Mouse (Mus musculus): ENCODE results near the gene 2210017I01Rik. TPM values are rescaled to one million over a fixed set of nuclear protein-coding genes. Genes with fewer than 3 reads are reported as not detected.

Gene 2210017I01Rik
- not detected for polyA plus RNA-seq (2017; shearing (Covaris generic))

DNA sequence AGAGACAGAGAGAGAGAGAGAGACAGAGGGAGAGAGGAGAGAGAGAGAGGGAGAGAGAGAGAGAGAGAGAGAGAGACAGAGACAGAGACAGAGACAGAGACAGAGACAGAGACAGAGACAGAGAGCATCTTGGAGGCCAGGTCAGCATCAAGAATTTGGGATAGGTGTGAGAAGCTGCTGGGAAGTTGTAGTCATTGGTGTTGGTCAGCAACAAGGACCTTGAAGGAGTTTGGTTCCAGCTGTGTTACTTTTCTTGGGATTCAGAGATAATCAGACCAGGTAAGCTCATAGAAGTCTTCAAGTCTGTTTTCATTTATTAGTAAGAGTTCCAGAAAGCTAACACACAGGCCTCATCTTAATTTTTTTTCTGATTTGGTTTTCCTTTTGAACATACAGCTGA, at the start of gene 2210017I01Rik:
Gene 2210017I01Rik (minus strand): TSS at position 101 of the 400 bp plus-strand sequence.

GRCm38 (mm10) chr3:92656826-92657225, 49.5 kb upstream of the 2210017I01Rik start, which contains the start of gene Lce1b:
TSS of gene Lce1b (minus strand) at chr3:92656926.

GRCm38 (mm10) chr3:92648207-92648606, 40.9 kb upstream of the 2210017I01Rik start, which contains the start of gene Lce1a1:
TSS of gene Lce1a1 (minus strand) at chr3:92648307.

DNA sequence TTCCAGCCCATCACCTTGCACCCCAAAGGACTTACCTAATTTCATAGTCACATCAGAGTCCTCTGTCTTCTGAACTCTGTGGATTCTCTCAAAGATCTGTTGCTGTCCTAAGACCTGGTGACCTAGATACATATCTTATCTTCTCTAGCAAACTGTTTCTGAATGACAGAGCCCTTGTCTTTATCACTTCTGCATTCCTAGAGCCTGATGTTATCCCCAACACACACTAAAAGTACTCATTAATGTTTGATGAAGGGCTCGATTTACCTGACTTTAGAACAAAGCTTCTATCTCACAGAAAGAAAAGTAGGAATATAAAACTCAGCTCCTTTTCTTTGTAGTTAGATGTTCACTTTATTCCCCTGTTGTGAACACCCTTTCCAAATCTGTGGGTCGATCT, 14.3 kb upstream of the 2210017I01Rik start, which contains the start of gene Lce6a:
Gene Lce6a (minus strand): TSS at position 101 of the 400 bp plus-strand sequence.

DNA sequence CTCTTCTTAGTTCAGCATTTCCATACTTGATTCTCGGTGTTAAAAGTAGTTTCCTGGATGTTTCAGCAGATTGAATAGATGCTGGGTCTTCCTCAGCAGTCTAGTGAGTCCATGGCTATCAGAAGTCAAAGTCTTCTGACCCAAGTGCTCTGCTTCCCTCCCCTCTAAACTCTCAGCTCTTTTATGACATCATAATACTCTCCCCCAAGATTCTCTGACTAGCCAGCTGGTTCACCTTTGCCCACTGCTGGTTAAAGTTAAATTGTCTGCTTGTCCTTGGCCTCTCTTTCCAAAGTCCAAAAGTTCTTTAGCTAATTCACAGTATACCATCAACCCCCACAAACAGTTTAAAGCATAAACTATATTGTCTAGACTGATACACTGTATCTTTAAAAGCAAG, 18.4 kb downstream of the 2210017I01Rik start, which contains the start of gene Smcp:
Gene Smcp (minus strand): TSS at position 140 of the 400 bp plus-strand sequence.

DNA sequence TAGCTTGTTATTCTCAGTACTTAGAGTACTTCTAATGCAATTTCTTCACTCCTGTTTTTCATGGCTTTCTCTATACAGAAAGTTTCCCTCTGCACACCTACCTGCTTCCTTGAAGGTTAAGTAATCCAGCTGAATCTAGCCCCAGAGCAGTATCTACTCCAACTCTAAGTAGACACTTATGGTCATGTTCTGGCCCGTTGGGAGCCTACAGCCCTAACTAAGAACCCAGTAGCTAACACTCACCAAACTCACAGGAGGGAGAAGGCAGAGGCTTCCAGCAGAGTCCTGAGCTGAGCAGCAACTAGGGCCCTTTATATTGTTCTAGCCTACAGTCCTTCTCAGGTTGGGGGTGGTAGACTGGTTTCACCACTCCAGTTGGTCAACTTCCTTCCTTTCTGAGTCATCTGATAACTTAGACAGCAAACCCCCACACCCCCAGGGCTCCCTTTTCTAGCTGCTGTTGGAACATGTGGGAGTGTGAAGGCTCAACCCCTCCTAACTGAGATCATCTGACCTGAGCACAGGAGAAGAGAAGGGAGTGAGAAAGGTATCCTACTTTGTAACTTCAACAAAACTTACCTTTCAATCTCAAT, 33.7 kb downstream of the 2210017I01Rik start, which contains the start of gene Ivl:
Gene Ivl (minus strand): TSS at position 287 of the 593 bp plus-strand sequence.

Other genes with a start within 250 kb of the 2210017I01Rik start
- not detected for gene Sprr2f, start 242.3 kb downstream of the 2210017I01Rik start, polyA plus RNA-seq (2017; shearing (Covaris generic))
- gene Sprr2h, start 221.8 kb downstream of the 2210017I01Rik start, polyA plus RNA-seq (2017; shearing (Covaris generic)), result not detected
- not detected for gene Sprr2i, start 199.5 kb downstream of the 2210017I01Rik start, polyA plus RNA-seq (2017; shearing (Covaris generic))
- gene Sprr2j-ps, start 189.4 kb downstream of the 2210017I01Rik start, polyA plus RNA-seq (2017; shearing (Covaris generic)), result 1 to 10 TPM in 1 of 2 experiments, not detected in 1; 1.0 TPM
- gene Gm9774, start 178.1 kb downstream of the 2210017I01Rik start, polyA plus RNA-seq (2017; shearing (Covaris generic)), result 10 to 100 TPM; 23.3 to 26.3 TPM
- gene Sprr2k, start 174.9 kb downstream of the 2210017I01Rik start, polyA plus RNA-seq (2017; shearing (Covaris generic)), result not detected
- not detected for gene Sprr1b, start 168.7 kb downstream of the 2210017I01Rik start, polyA plus RNA-seq (2017; shearing (Covaris generic))
- not detected for gene Sprr3, start 148.8 kb downstream of the 2210017I01Rik start, polyA plus RNA-seq (2017; shearing (Covaris generic))
- not detected for gene Sprr1a, start 121.6 kb downstream of the 2210017I01Rik start, polyA plus RNA-seq (2017; shearing (Covaris generic))
- not detected for gene Sprr4, start 107.0 kb downstream of the 2210017I01Rik start, polyA plus RNA-seq (2017; shearing (Covaris generic))
- not detected for gene 2310046K23Rik, start 73.0 kb downstream of the 2210017I01Rik start, polyA plus RNA-seq (2017; shearing (Covaris generic))
- gene Ivl, start 33.8 kb downstream of the 2210017I01Rik start, polyA plus RNA-seq (2017; shearing (Covaris generic)), result not detected
- gene Smcp, start 18.5 kb downstream of the 2210017I01Rik start, polyA plus RNA-seq (2017; shearing (Covaris generic)), result not detected
- not detected for gene Lce6a, start 14.2 kb upstream of the 2210017I01Rik start, polyA plus RNA-seq (2017; shearing (Covaris generic))
- not detected for gene Lce1a1, start 40.8 kb upstream of the 2210017I01Rik start, polyA plus RNA-seq (2017; shearing (Covaris generic))
- not detected for gene Lce1b, start 49.4 kb upstream of the 2210017I01Rik start, polyA plus RNA-seq (2017; shearing (Covaris generic))
- gene Lce1a2, start 62.8 kb upstream of the 2210017I01Rik start, polyA plus RNA-seq (2017; shearing (Covaris generic)), result not detected
- not detected for gene Lce1c, start 71.8 kb upstream of the 2210017I01Rik start, polyA plus RNA-seq (2017; shearing (Covaris generic))
- gene Lce1d, start 79.7 kb upstream of the 2210017I01Rik start, polyA plus RNA-seq (2017; shearing (Covaris generic)), result not detected
- not detected for gene Lce1e, start 101.6 kb upstream of the 2210017I01Rik start, polyA plus RNA-seq (2017; shearing (Covaris generic))
- not detected for gene Lce1f, start 112.9 kb upstream of the 2210017I01Rik start, polyA plus RNA-seq (2017; shearing (Covaris generic))
- not detected for gene Gm38119, start 131.6 kb upstream of the 2210017I01Rik start, polyA plus RNA-seq (2017; shearing (Covaris generic))
- not detected for gene Lce1g, start 144.8 kb upstream of the 2210017I01Rik start, polyA plus RNA-seq (2017; shearing (Covaris generic))
- gene Lce1h, start 157.6 kb upstream of the 2210017I01Rik start, polyA plus RNA-seq (2017; shearing (Covaris generic)), result not detected
- gene Lce1i, start 171.4 kb upstream of the 2210017I01Rik start, polyA plus RNA-seq (2017; shearing (Covaris generic)), result not detected
- not detected for gene Lce1j, start 183.0 kb upstream of the 2210017I01Rik start, polyA plus RNA-seq (2017; shearing (Covaris generic))
- gene Lce1k, start 200.4 kb upstream of the 2210017I01Rik start, polyA plus RNA-seq (2017; shearing (Covaris generic)), result not detected
- not detected for gene Kprp, start 219.8 kb upstream of the 2210017I01Rik start, polyA plus RNA-seq (2017; shearing (Covaris generic))
- gene Lce1l, start 243.8 kb upstream of the 2210017I01Rik start, polyA plus RNA-seq (2017; shearing (Covaris generic)), result not detected

All from inflammation-experienced regulatory T-cells (primary cell).